Mouse (Mus musculus) forebrain, embryonic 15.5 days (tissue): ENCODE results near the gene Smpx. TPM values are rescaled to one million over a fixed set of nuclear protein-coding genes. Genes with fewer than 3 reads are reported as not detected.

Source experiments
- ATAC-seq: fragments of 200-750 bp; cut with Nextera tagmentation; replicated peaks from 2 replicates; pipeline ENCODE4 v1.8.0; 2017; ENCODE audit warnings: mild to moderate bottlenecking, moderate TSS enrichment, moderate library complexity
- H3K27ac ChIP-seq: fragments of 300-500 bp; sonication (generic); replicated peaks from 2 replicates; pipeline ENCODE4 v1.5.1; 2015; ENCODE audit warnings: mild to moderate bottlenecking, inconsistent platforms
- H3K27me3 ChIP-seq: fragments of 300-500 bp; sonication (generic); 2 replicates; pipeline ENCODE4 v1.6.1; 2015; ENCODE audit warnings: inconsistent platforms
- H3K36me3 ChIP-seq: fragments of 300-500 bp; sonication (generic); 2 replicates; pipeline ENCODE4 v1.6.1; 2015; ENCODE audit warnings: mild to moderate bottlenecking, inconsistent platforms
- H3K4me1 ChIP-seq: fragments of 300-500 bp; sonication (generic); 2 replicates; pipeline ENCODE4 v1.6.1; 2015; ENCODE audit warnings: inconsistent platforms
- H3K4me2 ChIP-seq: fragments of 300-500 bp; sonication (generic); replicated peaks from 2 replicates; pipeline ENCODE4 v1.6.1; 2015; ENCODE audit warnings: mild to moderate bottlenecking, inconsistent platforms
- H3K4me3 ChIP-seq: fragments of 300-500 bp; sonication (generic); 2 replicates; pipeline ENCODE4 v1.5.1; 2015; ENCODE audit warnings: mild to moderate bottlenecking, inconsistent platforms
- H3K9ac ChIP-seq: fragments of 300-500 bp; sonication (generic); replicated peaks from 2 replicates; pipeline ENCODE4 v1.6.1; 2015; ENCODE audit warnings: mild to moderate bottlenecking, inconsistent platforms
- H3K9me3 ChIP-seq: fragments of 300-500 bp; sonication (generic); 2 replicates; pipeline ENCODE4 v1.6.1; 2016; ENCODE audit warnings: inconsistent platforms
- WGBS: fragments of 180-500 bp; shearing (Covaris S2); methylation state at CpG from one replicate; pipeline ENCODE4 v1.1.7; 2015; ENCODE audit warnings: mixed read lengths; 5-methylcytosine and 5-hydroxymethylcytosine counted together
- polyA plus RNA-seq: library from polyadenylated mRNA; unstranded; fragments of >200 nt; fragmentation: Nextera tagmentation; extraction: Ambion mirVana; gene quantifications from 2 replicates; pipeline ENCODE4 v1.2.1, GENCODE M21; 2015

Smpx gene
- polyA plus RNA-seq, 1 experiment from 2014 or later: 0.19 TPM

- Histone ChIP-seq H3K4me2 (no peak overlapping the region), H3K9ac (no peak overlapping the region), H3K9me3 (no peaks in the 10 kb centered on the region), H3K36me3 (no peaks in the 10 kb centered on the region), H3K27me3 (no peaks in the 10 kb centered on the region), H3K4me1 (no peaks in the 10 kb centered on the region), H3K4me3 (no peak overlapping the region), H3K27ac (no peak overlapping the region)
- ATAC-seq: peak; percentile 30; the same call in 1 of the 2 replicates
- whole genome bisulfite sequencing: 56% methylated on average over 3 of the region's 3 CpGs
Observed at GRCm38 (mm10) chrX:157732346-157732745, 33.6 kb downstream of the Smpx start.

GRCm38 (mm10) chrX:157733836-157734235, 35.1 kb downstream of the Smpx start:
- Histone ChIP-seq H3K9ac (no peak overlapping the region), H3K36me3 (no peaks in the 10 kb centered on the region), H3K4me3 (no peak overlapping the region), H3K4me1 (no peaks in the 10 kb centered on the region), H3K4me2 (no peak overlapping the region), H3K27me3 (no peaks in the 10 kb centered on the region), H3K27ac (no peak overlapping the region), H3K9me3 (no peaks in the 10 kb centered on the region)
- WGBS: 38% methylated on average over 2 of the region's 2 CpGs
- no peak for ATAC-seq

GRCm38 (mm10) chrX:157734341-157734740, 35.6 kb downstream of the Smpx start:
- Histone ChIP-seq H3K27ac (no peak overlapping the region), H3K36me3 (no peaks in the 10 kb centered on the region), H3K4me3 (no peak overlapping the region), H3K4me2 (no peak overlapping the region), H3K4me1 (no peaks in the 10 kb centered on the region), H3K9me3 (no peaks in the 10 kb centered on the region), H3K27me3 (no peaks in the 10 kb centered on the region), H3K9ac (no peak overlapping the region)
- ATAC-seq: no peak
- WGBS: 64% methylated on average over 1 of the region's 1 CpGs

GRCm38 (mm10) chrX:157747815-157748544, 49.3 kb downstream of the Smpx start:
- Histone ChIP-seq H3K9me3 (no peaks in the 10 kb centered on the region), H3K4me2 (no peak overlapping the region), H3K9ac (no peak overlapping the region), H3K27me3 (no peaks in the 10 kb centered on the region), H3K4me3 (no peak overlapping the region), H3K27ac (no peak overlapping the region), H3K4me1 (no peaks in the 10 kb centered on the region), H3K36me3 (no peaks in the 10 kb centered on the region)
- 81% methylated on average over 10 of the region's 10 CpGs for WGBS
- ATAC-seq: no peak

GRCm38 (mm10) chrX:157754559-157754958, 55.8 kb downstream of the Smpx start:
- Histone ChIP-seq H3K9ac (no peak overlapping the region), H3K36me3 (no peaks in the 10 kb centered on the region), H3K4me1 (no peaks in the 10 kb centered on the region), H3K4me3 (no peak overlapping the region), H3K9me3 (no peaks in the 10 kb centered on the region), H3K4me2 (no peak overlapping the region), H3K27me3 (no peaks in the 10 kb centered on the region), H3K27ac (no peak overlapping the region)
- 31% methylated on average over 4 of the region's 4 CpGs for WGBS
- no peak for ATAC-seq

GRCm38 (mm10) chrX:157762542-157762941, 63.8 kb downstream of the Smpx start:
- H3K36me3 ChIP-seq: no peaks in the 10 kb centered on the region
- 78% methylated on average over 3 of the region's 3 CpGs for WGBS
- H3K27me3 ChIP-seq: no peaks in the 10 kb centered on the region
- H3K4me3 ChIP-seq: no peak overlapping the region
- no peak overlapping the region for H3K9ac ChIP-seq
- ATAC-seq: no peak
- no peak overlapping the region for H3K27ac ChIP-seq
- no peaks in the 10 kb centered on the region for H3K9me3 ChIP-seq
- no peak overlapping the region for H3K4me2 ChIP-seq
- no peaks in the 10 kb centered on the region for H3K4me1 ChIP-seq

GRCm38 (mm10) chrX:157801669-157802068, 103.0 kb downstream of the Smpx start:
- no peak for ATAC-seq
- no peaks in the 10 kb centered on the region for H3K27me3 ChIP-seq
- no peak overlapping the region for H3K9ac ChIP-seq
- H3K4me3 ChIP-seq: no peak overlapping the region
- H3K4me2 ChIP-seq: no peak overlapping the region
- 89% methylated on average over 2 of the region's 2 CpGs for WGBS
- no peaks in the 10 kb centered on the region for H3K36me3 ChIP-seq
- no peaks in the 10 kb centered on the region for H3K9me3 ChIP-seq
- no peaks in the 10 kb centered on the region for H3K4me1 ChIP-seq
- H3K27ac ChIP-seq: no peak overlapping the region

Other genes starting within 250 kb of the Smpx start
- gene Sms, start 206.6 kb upstream of the Smpx start, polyA plus RNA-seq: 113 and 115 TPM in 2 replicates
- gene Yy2, start 129.9 kb upstream of the Smpx start, polyA plus RNA-seq: 2.7 and 2.8 TPM in 2 replicates
- 30.4 and 35.4 TPM in 2 replicates for gene Mbtps2, start 100.2 kb upstream of the Smpx start, polyA plus RNA-seq
- 2.5 and 2.9 TPM in 2 replicates for gene Klhl34, start 119.5 kb downstream of the Smpx start, polyA plus RNA-seq